Mouse (Mus musculus) liver, postnatal 0 days (tissue): Measurements from ENCODE around the gene Uap1l1.

ENCODE experiments used
- CTCF ChIP-seq: sonication (generic); IDR thresholded peaks from 2 replicates; pipeline ENCODE4 v1.5.1; 2016; ENCODE audit warnings: antibody characterized with exemption, low read depth
- EP300 ChIP-seq: IDR thresholded peaks from 2 replicates; pipeline ENCODE4 v1.6.1; 2016; ENCODE audit warnings: antibody characterized with exemption, low read depth, mild to moderate bottlenecking

DNA sequence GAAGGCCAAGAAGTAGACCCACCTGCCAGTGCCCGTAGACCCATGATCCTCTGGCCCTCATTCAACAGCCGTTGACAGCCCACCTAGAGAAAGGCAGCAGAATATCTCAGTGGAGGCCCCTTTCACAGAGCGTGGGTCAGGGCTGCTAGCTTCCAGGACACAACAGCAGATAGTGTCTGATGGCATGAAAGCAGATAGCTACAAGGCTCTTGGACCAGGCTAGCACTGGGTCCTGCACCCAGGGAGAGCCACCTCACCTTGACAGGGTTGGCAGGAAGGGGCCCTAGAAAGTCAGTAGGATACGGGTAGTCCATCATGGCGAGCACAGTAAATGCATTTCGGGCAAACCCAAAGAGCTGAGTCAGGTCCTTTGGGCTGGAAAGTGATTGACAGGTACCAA lies 11.3 kb downstream of the Uap1l1 start:
- TF ChIP-seq CTCF (no peak), EP300 (no peak)
